Mouse (Mus musculus) lung, adult 18-20 months (tissue): ENCODE data around the gene Gnpnat1.
"Not testable (repeated sequence)": the region's sequence is repeated elsewhere in the genome, so short reads cannot be mapped to it uniquely, and the experiment has no call there.

Experiments
- DNase-seq, 2 experiments: peaks; one replicate each; pipeline ENCODE4 v3.0.0; 2022; ENCODE audit warnings: mixed read lengths in 2 of 2

The Gnpnat1 gene

GRCm38 (mm10) chr14:45404813-45405212, at the start of gene Gnpnat1:
Gnpnat1 (minus strand) TSS chr14:45404913.
- not testable (repeated sequence) for DNase-seq

DNA sequence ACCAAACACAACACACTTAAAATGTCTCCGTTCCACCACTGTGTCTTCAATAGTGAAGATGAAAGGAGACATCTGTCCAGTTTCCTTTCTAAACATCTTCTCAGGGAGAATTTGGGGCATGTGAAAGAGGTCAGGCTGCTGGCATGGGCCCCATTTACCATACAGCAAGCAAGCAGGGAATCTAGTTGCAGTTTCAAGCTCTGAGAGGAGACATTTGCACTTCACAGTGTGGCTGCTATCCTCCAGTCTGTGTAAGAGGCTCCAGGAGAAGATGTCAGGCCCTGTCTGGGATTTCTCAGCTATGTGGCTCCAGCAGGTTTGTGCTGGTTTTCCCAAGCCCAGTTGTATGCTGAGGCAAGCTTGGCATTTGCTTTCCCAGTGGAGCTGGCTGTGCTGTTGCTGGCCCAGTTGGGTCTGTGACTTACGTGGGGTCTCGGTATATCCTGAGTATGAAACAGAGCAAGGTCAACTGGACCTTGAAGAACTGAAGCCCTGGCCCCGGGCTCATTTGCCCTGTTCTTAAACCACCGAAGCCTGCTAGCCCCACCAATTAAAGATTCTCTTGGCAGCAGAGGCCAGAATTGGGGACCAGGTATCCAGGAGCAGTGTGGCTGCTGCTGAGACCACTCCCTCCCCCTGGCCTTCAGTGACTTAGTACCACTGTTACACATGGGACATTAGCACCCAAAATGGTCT, 49.0 kb upstream of the Gnpnat1 start:
- DNase-seq: no peak

- peak in 1 of 2 experiments; percentile 32 for DNase-seq
These were observed 48.3 kb upstream of the Gnpnat1 start for GRCm38 (mm10) chr14:45452861-45453512.

- DNase-seq: peak in 1 of 2 experiments; percentile 25
These were observed 47.4 kb upstream of the Gnpnat1 start for GRCm38 (mm10) chr14:45452148-45452547.

- DNase-seq: no peak
These were observed 46.4 kb upstream of the Gnpnat1 start for GRCm38 (mm10) chr14:45451090-45451489.

GRCm38 (mm10) chr14:45446777-45447176, 42.1 kb upstream of the Gnpnat1 start:
- no peak for DNase-seq

- peak in 1 of 2 experiments; percentile 33 for DNase-seq
These were observed 40.7 kb upstream of the Gnpnat1 start for GRCm38 (mm10) chr14:45445445-45445844.

GRCm38 (mm10) chr14:45444870-45445269, 40.2 kb upstream of the Gnpnat1 start:
- DNase-seq: no peak

- DNase-seq: no peak
These were observed 38.3 kb upstream of the Gnpnat1 start for GRCm38 (mm10) chr14:45442781-45443560.

DNA sequence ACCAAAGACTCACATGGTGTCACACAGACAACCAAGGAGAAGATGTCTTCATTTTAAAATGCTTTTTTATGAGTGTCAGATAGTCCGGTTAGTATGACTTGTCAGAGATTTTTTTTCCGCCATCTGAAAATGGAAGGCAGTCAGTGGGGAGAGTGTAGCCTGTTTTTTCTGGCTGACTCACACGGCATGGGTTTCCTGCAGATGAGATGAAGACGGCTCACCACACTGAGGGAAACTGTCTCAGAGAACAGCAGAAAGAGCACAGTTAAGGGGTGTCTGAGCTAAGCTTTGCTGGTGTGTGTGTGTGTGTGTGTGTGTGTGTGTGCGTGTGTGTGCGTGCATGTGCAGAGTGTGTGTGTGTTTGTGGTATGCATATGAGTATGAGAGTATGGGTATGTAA, 36.6 kb upstream of the Gnpnat1 start:
- DNase-seq: no peak

- DNase-seq: no peak
These were observed 34.7 kb upstream of the Gnpnat1 start for GRCm38 (mm10) chr14:45439387-45439786.

DNA sequence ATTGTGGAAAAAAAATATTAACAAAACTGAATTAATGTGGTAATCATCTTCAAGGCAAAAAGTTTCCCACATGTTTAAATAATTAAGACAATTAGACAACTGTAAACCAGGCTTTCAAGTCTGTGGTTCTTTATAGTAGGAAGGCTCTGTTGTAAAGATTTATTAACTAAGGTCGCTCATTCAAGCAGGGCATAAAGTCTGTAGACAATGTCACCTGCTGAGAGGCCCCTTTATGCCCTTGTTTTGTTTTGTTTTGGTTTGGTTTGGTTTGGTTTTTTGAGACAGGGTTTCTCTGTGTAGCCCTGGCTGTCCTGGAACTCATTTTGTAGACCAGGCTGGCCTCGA, 34.2 kb upstream of the Gnpnat1 start:
- no peak for DNase-seq

GRCm38 (mm10) chr14:45438250-45438930, 33.7 kb upstream of the Gnpnat1 start:
- no peak for DNase-seq

DNA sequence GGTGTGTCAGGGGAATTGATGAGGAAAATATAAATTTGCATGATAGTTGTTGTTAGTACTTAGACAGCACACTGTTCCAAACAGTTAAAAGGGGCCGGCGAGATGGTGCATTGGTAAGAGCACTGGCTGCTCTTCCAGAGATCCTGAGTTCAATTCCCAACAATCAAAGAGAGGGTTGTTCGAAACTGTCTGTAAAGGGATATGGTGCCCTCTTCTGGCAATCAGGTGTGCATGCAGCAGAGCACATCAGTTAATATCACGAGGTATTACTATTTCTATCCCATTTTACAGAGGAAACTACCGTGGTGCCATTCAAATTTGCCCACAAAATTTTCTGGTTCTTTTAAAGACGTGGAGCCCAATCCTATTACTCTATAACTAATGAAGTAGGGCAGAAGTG, 29.5 kb upstream of the Gnpnat1 start:
- no peak for DNase-seq

DNA sequence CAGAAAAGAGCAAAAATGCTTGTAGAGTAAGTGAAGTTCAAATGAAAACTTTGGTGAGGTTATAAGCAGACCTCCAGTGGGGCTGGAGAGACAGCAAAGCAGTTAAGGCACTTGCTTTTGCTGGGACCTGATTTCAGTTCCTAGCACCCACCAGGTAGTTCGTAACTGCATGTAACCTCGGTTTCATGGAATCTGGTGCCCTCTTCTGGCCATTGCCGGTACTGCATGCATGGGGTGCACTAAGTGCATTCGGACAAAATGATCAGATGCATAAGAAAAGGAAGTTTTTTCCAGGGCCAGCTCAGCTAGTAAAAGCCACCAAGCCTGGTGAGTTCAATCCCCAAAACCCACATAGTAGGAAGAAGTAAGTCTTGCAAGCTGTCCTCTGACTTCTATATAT, 27.3 kb upstream of the Gnpnat1 start:
- no peak for DNase-seq

- no peak for DNase-seq
These were observed 25.5 kb upstream of the Gnpnat1 start for GRCm38 (mm10) chr14:45430066-45430842.

GRCm38 (mm10) chr14:45423220-45423619, 18.5 kb upstream of the Gnpnat1 start:
- peak in 1 of 2 experiments; percentile 24 for DNase-seq

- no peak for DNase-seq
These were observed 17.7 kb upstream of the Gnpnat1 start for GRCm38 (mm10) chr14:45422371-45422770.

DNA sequence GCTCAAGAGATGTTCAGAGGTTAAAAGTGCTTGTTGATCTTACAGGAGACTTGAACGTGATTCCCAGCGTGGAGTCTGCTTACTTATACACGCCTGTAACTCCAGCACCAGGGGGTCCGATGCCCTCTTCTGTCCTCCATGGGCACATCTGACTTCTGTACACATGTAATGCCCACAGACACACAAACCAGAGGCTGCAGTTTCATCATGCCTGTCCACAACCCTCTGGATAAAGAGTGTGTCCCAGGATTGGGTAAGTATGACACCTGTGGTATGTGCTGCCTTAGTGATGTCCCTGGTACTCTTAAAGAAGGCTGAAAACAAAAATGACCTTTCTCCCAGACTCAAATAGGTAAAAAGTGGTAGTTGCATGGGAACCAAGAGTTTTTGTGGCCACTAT, 14.6 kb upstream of the Gnpnat1 start:
- DNase-seq: no peak

DNA sequence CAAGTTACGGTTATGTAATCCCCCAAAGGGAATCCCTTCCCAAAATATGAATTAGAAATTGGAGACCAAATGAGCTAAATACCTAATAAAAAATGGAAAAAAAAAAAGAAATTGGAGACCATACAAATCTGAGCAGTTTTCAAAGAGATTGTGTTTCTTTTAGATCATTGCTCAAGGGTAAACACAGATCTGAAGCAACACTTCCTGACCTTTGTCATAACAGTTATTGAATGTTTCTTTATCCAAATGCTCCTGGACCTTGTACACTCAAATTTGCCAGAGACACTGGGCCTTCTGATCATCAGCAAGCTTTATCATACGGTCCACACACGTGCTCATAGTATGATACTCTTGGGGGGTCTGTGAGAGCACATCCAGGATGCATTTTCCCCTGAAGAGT, 13.8 kb upstream of the Gnpnat1 start:
- no peak for DNase-seq

- DNase-seq: no peak
These were observed 11.6 kb upstream of the Gnpnat1 start for GRCm38 (mm10) chr14:45416265-45416664.

- DNase-seq: no peak
These were observed 1.1 kb downstream of the Gnpnat1 start for GRCm38 (mm10) chr14:45403651-45404050.
